Mouse (Mus musculus): ENCODE results near the gene Hoxd4. TPM values are rescaled to one million over a fixed set of nuclear protein-coding genes. Genes with fewer than 3 reads are reported as not detected.

Hoxd4 gene
- polyA plus RNA-seq, 1 experiment = not detected

DNA sequence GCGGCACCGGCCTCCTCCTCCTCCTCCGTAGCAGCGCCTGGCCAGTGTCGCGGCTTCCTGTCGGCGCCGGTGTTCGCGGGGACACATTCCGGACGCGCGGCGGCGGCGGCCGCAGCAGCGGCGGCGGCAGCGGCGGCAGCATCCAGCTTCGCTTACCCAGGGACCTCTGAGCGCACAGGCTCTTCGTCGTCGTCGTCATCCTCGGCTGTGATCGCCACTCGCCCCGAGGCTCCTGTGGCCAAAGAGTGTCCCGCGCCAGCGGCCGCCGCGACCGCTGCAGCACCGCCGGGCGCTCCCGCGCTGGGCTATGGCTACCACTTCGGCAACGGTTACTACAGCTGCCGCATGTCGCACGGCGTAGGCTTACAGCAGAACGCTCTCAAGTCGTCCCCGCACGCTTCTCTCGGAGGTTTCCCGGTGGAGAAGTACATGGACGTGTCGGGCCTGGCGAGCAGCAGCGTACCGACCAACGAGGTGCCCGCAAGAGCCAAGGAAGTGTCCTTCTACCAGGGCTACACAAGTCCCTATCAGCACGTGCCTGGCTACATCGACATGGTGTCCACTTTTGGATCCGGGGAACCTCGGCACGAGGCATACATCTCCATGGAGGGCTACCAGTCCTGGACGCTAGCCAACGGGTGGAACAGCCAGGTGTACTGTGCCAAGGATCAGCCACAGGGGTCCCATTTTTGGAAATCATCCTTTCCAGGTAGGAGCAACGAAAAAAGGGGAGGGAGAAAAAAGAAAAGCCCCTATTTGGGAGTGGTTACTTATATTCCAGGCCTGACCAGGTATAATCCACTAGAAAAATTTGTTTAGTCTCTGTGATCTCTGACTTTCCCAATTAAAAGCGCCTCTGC is 43.1 kb upstream of the Hoxd4 start:
- H3K27me3 ChIP-seq (ENCODE audit: control insufficient read depth, insufficient read depth, insufficient read length) = peaks cover 32% of the 10 kb centered on the region
- no peaks in the 10 kb centered on the region for H3K79me2 ChIP-seq (ENCODE audit: control insufficient read depth, insufficient read depth)
- H3K4me3 ChIP-seq (ENCODE audit: insufficient read depth, poor library complexity, severe bottlenecking) = no peak overlapping the region
- TF ChIP-seq CTCF (IDR thresholded peaks at IDR 0.05; ENCODE audit: control insufficient read depth, insufficient read depth, insufficient read length) (no peak), MYOD1 (IDR thresholded peaks at IDR 0.05; ENCODE audit: control insufficient read depth, insufficient read length, low read depth) (no peak), MAX (IDR thresholded peaks at IDR 0.05) (no peak), FOSL1 (IDR thresholded peaks at IDR 0.05; ENCODE audit: insufficient read depth, low read length, poor library complexity, severe bottlenecking) (no peak), CEBPB (IDR thresholded peaks at IDR 0.05; ENCODE audit: low read depth) (no peak), MYOG (IDR thresholded peaks at IDR 0.05; ENCODE audit: control insufficient read depth, extremely low read depth, insufficient read length) (no peak), USF1 (IDR thresholded peaks at IDR 0.05; ENCODE audit: low read depth) (no peak)
- no peaks in the 10 kb centered on the region for H3K79me3 ChIP-seq (ENCODE audit: low read depth)
- H3ac ChIP-seq (ENCODE audit: control insufficient read depth, insufficient read length, low read depth) = no peak overlapping the region
- no peaks in the 10 kb centered on the region for H3K36me3 ChIP-seq (ENCODE audit: control insufficient read depth, insufficient read depth)

DNA sequence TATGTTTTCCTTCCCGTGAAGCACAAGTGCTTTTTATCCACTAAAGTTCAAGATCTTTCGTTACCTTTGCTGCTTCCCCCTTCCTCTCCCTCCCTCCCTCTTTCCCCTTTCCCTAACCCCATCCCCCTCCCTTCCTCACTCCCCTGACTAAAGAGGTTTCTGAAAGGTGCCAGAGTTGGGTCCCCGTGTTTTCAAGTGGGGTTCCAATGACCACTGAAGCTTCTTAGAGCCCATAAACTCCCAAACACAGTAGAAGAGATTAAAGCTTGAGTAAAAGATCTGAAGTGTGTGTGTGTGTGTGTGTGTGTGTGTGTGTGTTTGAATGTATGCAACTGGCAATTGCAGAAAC is 42.5 kb upstream of the Hoxd4 start:
- no peak for TF ChIP-seq MYOD1 (IDR thresholded peaks at IDR 0.05; ENCODE audit: control insufficient read depth, insufficient read length, low read depth)
- no peak for TF ChIP-seq MYOG (IDR thresholded peaks at IDR 0.05; ENCODE audit: control insufficient read depth, extremely low read depth, insufficient read length)
- TF ChIP-seq FOSL1 (IDR thresholded peaks at IDR 0.05; ENCODE audit: insufficient read depth, low read length, poor library complexity, severe bottlenecking) = no peak
- TF ChIP-seq CTCF (IDR thresholded peaks at IDR 0.05; ENCODE audit: control insufficient read depth, insufficient read depth, insufficient read length) = no peak
- no peak for TF ChIP-seq USF1 (IDR thresholded peaks at IDR 0.05; ENCODE audit: low read depth)
- TF ChIP-seq CEBPB (IDR thresholded peaks at IDR 0.05; ENCODE audit: low read depth) = no peak
- TF ChIP-seq MAX (IDR thresholded peaks at IDR 0.05) = no peak
- no peaks in the 10 kb centered on the region for H3K36me3 ChIP-seq (ENCODE audit: control insufficient read depth, insufficient read depth)
- H3K79me2 ChIP-seq (ENCODE audit: control insufficient read depth, insufficient read depth) = no peaks in the 10 kb centered on the region
- H3K4me3 ChIP-seq (ENCODE audit: insufficient read depth, poor library complexity, severe bottlenecking) = no peak overlapping the region
- H3K79me3 ChIP-seq (ENCODE audit: low read depth) = no peaks in the 10 kb centered on the region
- H3ac ChIP-seq (ENCODE audit: control insufficient read depth, insufficient read length, low read depth) = no peak overlapping the region
- peaks cover 38% of the 10 kb centered on the region for H3K27me3 ChIP-seq (ENCODE audit: control insufficient read depth, insufficient read depth, insufficient read length)

DNA sequence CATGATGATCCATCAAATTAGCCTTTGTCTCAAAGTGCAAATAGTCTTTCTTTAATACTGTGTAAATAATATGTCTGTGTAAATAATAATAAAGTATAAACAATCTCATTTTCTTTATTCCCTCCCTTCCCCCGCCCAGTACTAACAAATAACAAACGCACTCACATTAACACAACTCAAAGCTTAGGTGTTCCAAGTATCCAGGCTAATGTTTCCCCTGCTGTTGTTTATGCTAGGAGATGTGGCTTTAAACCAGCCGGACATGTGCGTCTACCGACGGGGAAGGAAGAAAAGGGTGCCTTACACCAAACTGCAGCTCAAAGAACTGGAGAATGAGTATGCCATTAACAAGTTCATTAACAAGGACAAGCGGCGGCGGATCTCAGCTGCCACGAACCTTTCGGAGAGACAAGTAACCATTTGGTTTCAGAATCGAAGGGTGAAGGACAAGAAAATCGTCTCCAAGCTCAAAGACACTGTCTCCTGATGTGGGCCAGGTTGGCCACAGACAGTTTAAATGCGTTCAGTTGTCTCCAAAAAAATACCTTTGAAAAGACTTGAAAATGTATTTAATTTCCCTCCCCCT is 42.0 kb upstream of the Hoxd4 start:
- H3K79me3 ChIP-seq (ENCODE audit: low read depth) = no peaks in the 10 kb centered on the region
- H3ac ChIP-seq (ENCODE audit: control insufficient read depth, insufficient read length, low read depth) = no peak overlapping the region
- no peak overlapping the region for H3K4me3 ChIP-seq (ENCODE audit: insufficient read depth, poor library complexity, severe bottlenecking)
- H3K27me3 ChIP-seq (ENCODE audit: control insufficient read depth, insufficient read depth, insufficient read length) = peaks cover 43% of the 10 kb centered on the region
- TF ChIP-seq MYOD1 (IDR thresholded peaks at IDR 0.05; ENCODE audit: control insufficient read depth, insufficient read length, low read depth) (no peak), MAX (IDR thresholded peaks at IDR 0.05) (no peak), CEBPB (IDR thresholded peaks at IDR 0.05; ENCODE audit: low read depth) (no peak), USF1 (IDR thresholded peaks at IDR 0.05; ENCODE audit: low read depth) (no peak), FOSL1 (IDR thresholded peaks at IDR 0.05; ENCODE audit: insufficient read depth, low read length, poor library complexity, severe bottlenecking) (no peak), CTCF (IDR thresholded peaks at IDR 0.05; ENCODE audit: control insufficient read depth, insufficient read depth, insufficient read length) (no peak), MYOG (IDR thresholded peaks at IDR 0.05; ENCODE audit: control insufficient read depth, extremely low read depth, insufficient read length) (no peak)
- no peaks in the 10 kb centered on the region for H3K79me2 ChIP-seq (ENCODE audit: control insufficient read depth, insufficient read depth)
- no peaks in the 10 kb centered on the region for H3K36me3 ChIP-seq (ENCODE audit: control insufficient read depth, insufficient read depth)

DNA sequence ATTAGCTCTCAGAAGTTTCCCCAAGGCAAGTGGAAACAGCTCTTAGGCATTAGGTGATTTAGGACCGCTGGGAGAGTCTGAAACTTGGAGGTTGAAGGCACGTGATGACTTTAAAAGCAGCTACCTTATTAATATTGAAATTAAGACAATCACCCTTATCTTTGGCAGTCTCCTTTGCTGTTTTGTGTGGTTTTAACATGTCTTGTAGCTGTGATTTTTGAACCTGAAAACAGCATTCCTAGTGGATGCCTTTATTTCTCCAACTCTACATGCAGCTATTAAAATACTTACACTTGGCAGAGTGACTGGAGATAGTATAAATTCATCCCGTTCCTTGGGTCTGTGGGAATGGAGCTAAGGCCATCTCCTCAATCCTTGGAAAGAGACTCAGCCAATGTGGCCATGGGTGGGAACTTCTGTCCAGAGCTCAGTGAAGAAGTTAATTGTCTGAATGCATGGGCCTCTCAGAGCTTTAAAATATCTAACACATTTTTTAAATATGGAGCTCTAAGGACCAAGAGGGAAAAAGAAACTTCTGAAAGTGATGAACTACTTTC is 41.0 kb upstream of the Hoxd4 start:
- Histone ChIP-seq H3K27me3 (ENCODE audit: control insufficient read depth, insufficient read depth, insufficient read length) (peaks cover 53% of the 10 kb centered on the region), H3ac (ENCODE audit: control insufficient read depth, insufficient read length, low read depth) (no peak overlapping the region), H3K79me2 (ENCODE audit: control insufficient read depth, insufficient read depth) (no peaks in the 10 kb centered on the region), H3K36me3 (ENCODE audit: control insufficient read depth, insufficient read depth) (no peaks in the 10 kb centered on the region), H3K4me3 (ENCODE audit: insufficient read depth, poor library complexity, severe bottlenecking) (no peak overlapping the region), H3K79me3 (ENCODE audit: low read depth) (no peaks in the 10 kb centered on the region)
- TF ChIP-seq CTCF (IDR thresholded peaks at IDR 0.05; ENCODE audit: control insufficient read depth, insufficient read depth, insufficient read length) (no peak), MYOD1 (IDR thresholded peaks at IDR 0.05; ENCODE audit: control insufficient read depth, insufficient read length, low read depth) (no peak), USF1 (IDR thresholded peaks at IDR 0.05; ENCODE audit: low read depth) (no peak), MYOG (IDR thresholded peaks at IDR 0.05; ENCODE audit: control insufficient read depth, extremely low read depth, insufficient read length) (no peak), FOSL1 (IDR thresholded peaks at IDR 0.05; ENCODE audit: insufficient read depth, low read length, poor library complexity, severe bottlenecking) (no peak), CEBPB (IDR thresholded peaks at IDR 0.05; ENCODE audit: low read depth) (no peak), MAX (IDR thresholded peaks at IDR 0.05) (no peak)

DNA sequence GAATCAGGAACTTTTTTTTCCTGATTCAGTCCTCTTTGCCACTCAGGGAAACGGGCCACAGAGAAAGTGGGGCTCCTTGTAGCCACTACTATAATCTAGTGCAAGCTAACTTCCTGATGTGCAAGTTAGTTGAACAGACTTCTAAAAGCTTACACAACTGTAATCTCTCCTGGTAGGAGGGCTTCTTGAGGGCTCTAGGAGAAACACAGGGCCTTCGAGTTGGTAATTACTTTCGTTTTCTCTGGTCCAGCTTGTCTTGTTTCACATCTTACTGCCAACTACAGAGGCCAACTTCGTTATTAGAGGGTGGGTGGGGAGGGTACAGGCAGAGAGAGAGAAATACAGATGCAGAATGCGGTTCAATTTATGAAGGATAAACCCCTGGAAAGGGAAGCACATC is 39.9 kb upstream of the Hoxd4 start:
- H3ac ChIP-seq (ENCODE audit: control insufficient read depth, insufficient read length, low read depth) = no peak overlapping the region
- no peaks in the 10 kb centered on the region for H3K36me3 ChIP-seq (ENCODE audit: control insufficient read depth, insufficient read depth)
- H3K79me2 ChIP-seq (ENCODE audit: control insufficient read depth, insufficient read depth) = no peaks in the 10 kb centered on the region
- TF ChIP-seq CTCF (IDR thresholded peaks at IDR 0.05; ENCODE audit: control insufficient read depth, insufficient read depth, insufficient read length) = no peak
- no peak for TF ChIP-seq FOSL1 (IDR thresholded peaks at IDR 0.05; ENCODE audit: insufficient read depth, low read length, poor library complexity, severe bottlenecking)
- TF ChIP-seq MYOG (IDR thresholded peaks at IDR 0.05; ENCODE audit: control insufficient read depth, extremely low read depth, insufficient read length) = no peak
- TF ChIP-seq USF1 (IDR thresholded peaks at IDR 0.05; ENCODE audit: low read depth) = no peak
- no peak for TF ChIP-seq CEBPB (IDR thresholded peaks at IDR 0.05; ENCODE audit: low read depth)
- no peak for TF ChIP-seq MAX (IDR thresholded peaks at IDR 0.05)
- TF ChIP-seq MYOD1 (IDR thresholded peaks at IDR 0.05; ENCODE audit: control insufficient read depth, insufficient read length, low read depth) = no peak
- no peak overlapping the region for H3K4me3 ChIP-seq (ENCODE audit: insufficient read depth, poor library complexity, severe bottlenecking)
- H3K27me3 ChIP-seq (ENCODE audit: control insufficient read depth, insufficient read depth, insufficient read length) = peaks cover 56% of the 10 kb centered on the region
- no peaks in the 10 kb centered on the region for H3K79me3 ChIP-seq (ENCODE audit: low read depth)

Data from C2C12 (cell line).